Comparison of ENCODE assay signal across 11 mouse cellular contexts in genomic region chr15:77215178-77215800, GRCm38 (mm10).
A peak's percentile ranks its signal among the peaks of the same experiment; 100 is the strongest.
DNase-seq lines count a peak whose midpoint lies in the region; ATAC-seq and TF ChIP-seq lines count a peak whose summit lies in the region.
"Had no signal": no experiment of that assay in that cellular context is flagged by ENCODE, and none has a peak within 500 bp of the region (broad histone marks: within the 10 kb centered on the region; RNA-seq: fewer than 3 reads in every experiment).

No protein-coding gene starts in this region.

- H3K27me3 ChIP-seq in lung, postnatal 0 days (replicated peaks; ENCODE audit: insufficient read depth, low read length) = no peaks in the 10 kb centered on the region
- no peaks in the 10 kb centered on the region for H3K27me3 ChIP-seq in embryonic facial prominence, embryonic 10.5 days (replicated peaks; ENCODE audit: low read depth, poor library complexity, severe bottlenecking)
- H3K27me3 ChIP-seq in hindbrain, embryonic 14.5 days (ENCODE audit: control insufficient read depth, insufficient read depth, low read length) = no peaks in the 10 kb centered on the region
- no peaks in the 10 kb centered on the region for H3K27me3 ChIP-seq in stomach, embryonic 14.5 days (ENCODE audit: control insufficient read depth, insufficient read depth, low read length)
- H3K27me3 ChIP-seq: neural tube, embryonic 13.5 days had no signal

- ATAC-seq in lung, postnatal 0 days = 0 out of 2 replicates have a peak, but pooled peaks have one; percentile 13
- no peak for ATAC-seq in hindbrain, embryonic 14.5 days (ENCODE audit: low FRiP score)
- ATAC-seq in stomach, embryonic 14.5 days (ENCODE audit: insufficient number of reproducible peaks, insufficient read depth, low FRiP score, low read depth) = no peak

- no peak overlapping the region for H3K9ac ChIP-seq in lung, postnatal 0 days (replicated peaks; ENCODE audit: low read depth)
- no peak overlapping the region for H3K9ac ChIP-seq in hindbrain, embryonic 14.5 days
- no peak overlapping the region for H3K9ac ChIP-seq in stomach, embryonic 14.5 days (replicated peaks; ENCODE audit: low read depth, low read length)
- H3K9ac ChIP-seq: neural tube, embryonic 13.5 days had no signal

- H3K9me3 ChIP-seq in lung, postnatal 0 days (ENCODE audit: low read length) = no peaks in the 10 kb centered on the region
- no peaks in the 10 kb centered on the region for H3K9me3 ChIP-seq in embryonic facial prominence, embryonic 10.5 days
- no peaks in the 10 kb centered on the region for H3K9me3 ChIP-seq in hindbrain, embryonic 14.5 days (ENCODE audit: control insufficient read depth, low read length)
- H3K9me3 ChIP-seq in stomach, embryonic 14.5 days (ENCODE audit: control insufficient read depth, low read depth, low read length) = no peaks in the 10 kb centered on the region
- H3K9me3 ChIP-seq: neural tube, embryonic 13.5 days had no signal

- no peaks in the 10 kb centered on the region for H3K36me3 ChIP-seq in lung, postnatal 0 days (ENCODE audit: insufficient read depth, low read length)
- no peaks in the 10 kb centered on the region for H3K36me3 ChIP-seq in embryonic facial prominence, embryonic 10.5 days (replicated peaks)
- no peaks in the 10 kb centered on the region for H3K36me3 ChIP-seq in hindbrain, embryonic 14.5 days (replicated peaks; ENCODE audit: control insufficient read depth, insufficient read depth)
- no peaks in the 10 kb centered on the region for H3K36me3 ChIP-seq in stomach, embryonic 14.5 days (ENCODE audit: control insufficient read depth, insufficient read depth, low read length)
- H3K36me3 ChIP-seq: neural tube, embryonic 13.5 days had no signal

- no peak overlapping the region for H3K4me3 ChIP-seq in lung, postnatal 0 days (ENCODE audit: low read depth, low read length)
- H3K4me3 ChIP-seq in embryonic facial prominence, embryonic 10.5 days = peak overlapping the region; percentile 45
- H3K4me3 ChIP-seq in hindbrain, embryonic 14.5 days (replicated peaks; ENCODE audit: low read length) = no peak overlapping the region
- no peak overlapping the region for H3K4me3 ChIP-seq in stomach, embryonic 14.5 days (ENCODE audit: low read depth, low read length)
- H3K4me3 ChIP-seq: erythroblast, embryonic 14.5 days; neural tube, embryonic 13.5 days had no signal

- peaks cover 14% of the 10 kb centered on the region; the same call in 1 of the 2 replicates for H3K4me1 ChIP-seq in lung, postnatal 0 days (ENCODE audit: insufficient read depth, low read depth, low read length)
- H3K4me1 ChIP-seq in embryonic facial prominence, embryonic 10.5 days = peaks cover 75% of the 10 kb centered on the region
- H3K4me1 ChIP-seq in hindbrain, embryonic 14.5 days (replicated peaks; ENCODE audit: control insufficient read depth, insufficient read depth, low read length) = peaks cover 6% of the 10 kb centered on the region; the same call in 1 of the 2 replicates
- H3K4me1 ChIP-seq in stomach, embryonic 14.5 days (ENCODE audit: control insufficient read depth, insufficient read depth, low read length) = peaks cover 53% of the 10 kb centered on the region

- 18% methylated on average over 5 of the region's 5 CpGs for WGBS in lung, postnatal 0 days
- WGBS in embryonic facial prominence, embryonic 10.5 days = 2% methylated on average over 5 of the region's 5 CpGs
- WGBS in hindbrain, embryonic 14.5 days = 29% methylated on average over 5 of the region's 5 CpGs
- WGBS in stomach, embryonic 14.5 days = 8% methylated on average over 5 of the region's 5 CpGs

- no peak for TF ChIP-seq EP300 in lung, postnatal 0 days (IDR thresholded peaks at IDR 0.05)

- DNase-seq in lung, postnatal 0 days (ENCODE audit: low spot score) = peak; percentile 30
- no peak for DNase-seq in lung, adult 18-20 months
- DNase-seq in embryonic facial prominence, embryonic 10.5 days (ENCODE audit: low spot score) = peak; percentile 67
- DNase-seq in hindbrain, embryonic 14.5 days (ENCODE audit: low spot score) = no peak
- DNase-seq in thymus, postnatal 25 days = no peak
- DNase-seq in urinary bladder, postnatal 25 days (ENCODE audit: low spot score) = no peak
- DNase-seq in B cell, adult 2 months = no peak
- DNase-seq: adrenal gland, adult 2 months had no signal

- peak overlapping the region; percentile 40; the same call in 1 of the 2 replicates for H3K27ac ChIP-seq in lung, postnatal 0 days (ENCODE audit: low read length)
- H3K27ac ChIP-seq in embryonic facial prominence, embryonic 10.5 days (replicated peaks) = peak overlapping the region; percentile 81
- peak overlapping the region; percentile 8; the same call in 1 of the 2 replicates for H3K27ac ChIP-seq in hindbrain, embryonic 14.5 days
- peak overlapping the region; percentile 88 for H3K27ac ChIP-seq in stomach, embryonic 14.5 days (ENCODE audit: low read length)

- no peak overlapping the region for H3K4me2 ChIP-seq in lung, postnatal 0 days (replicated peaks; ENCODE audit: low read depth, low read length)
- no peak overlapping the region for H3K4me2 ChIP-seq in hindbrain, embryonic 14.5 days (replicated peaks)
- peak overlapping the region; percentile 25 for H3K4me2 ChIP-seq in stomach, embryonic 14.5 days (replicated peaks; ENCODE audit: low read depth, low read length)
- H3K4me2 ChIP-seq: neural tube, embryonic 13.5 days had no signal

- TF ChIP-seq CTCF in lung, postnatal 0 days (IDR thresholded peaks at IDR 0.05) = no peak

Comparison
In these comparisons a context has a peak if more than half of its experiments do, and no peak if none do; other contexts are left out.
1. DNase-seq: peak in lung, postnatal 0 days (single experiment) and embryonic facial prominence, embryonic 10.5 days (single experiment); none in lung, adult 18-20 months (0 of 2), hindbrain, embryonic 14.5 days (single experiment), thymus, postnatal 25 days (single experiment), urinary bladder, postnatal 25 days (single experiment) and B cell, adult 2 months (0 of 2).
2. H3K27ac ChIP-seq: peak in every context shown above with its lines; median percentile 88 in stomach, embryonic 14.5 days; 81 in embryonic facial prominence, embryonic 10.5 days; 40 in lung, postnatal 0 days; 8 in hindbrain, embryonic 14.5 days.